Mouse (Mus musculus) heart, postnatal 36 days (tissue): ENCODE data around the gene Tbl1xr1. TPM values are rescaled to one million over a fixed set of nuclear protein-coding genes. Genes with fewer than 3 reads are reported as not detected.

ENCODE experiments used
- DNase-seq, 2 experiments: peaks; one replicate each; pipeline ENCODE4 v3.0.0; 2021 to 2022
- intact Hi-C: fragments of 180-260 bp; cut with DNase I; formaldehyde crosslinking; loops from one replicate; pipeline ENCODE4 v1.15.1; 2025
- total RNA-seq, 2 experiments: library from RNA; stranded (reverse); gene quantifications; 2 replicates each; pipeline ENCODE4 v1.2.3; 2021

The Tbl1xr1 gene
- total RNA-seq = 10 to 100 TPM; 74.4 to 80.5 TPM

- intact Hi-C loops = loop anchor here (1.0 to 10.0 kb wide), 13 partner anchors 90 to 1419 kb away; no protein-coding TSS in a partner anchor
- DNase-seq = peak; percentile 94 to 95
Observed at GRCm38 (mm10) chr3:22076561-22076935, at the start of gene Tbl1xr1. Gene Tbl1xr1, plus strand, starts transcription at chr3:22076652.

GRCm38 (mm10) chr3:22038004-22038403 lies 38.4 kb upstream of the Tbl1xr1 start:
- no peak for DNase-seq
- intact Hi-C loops = no loop called here

DNA sequence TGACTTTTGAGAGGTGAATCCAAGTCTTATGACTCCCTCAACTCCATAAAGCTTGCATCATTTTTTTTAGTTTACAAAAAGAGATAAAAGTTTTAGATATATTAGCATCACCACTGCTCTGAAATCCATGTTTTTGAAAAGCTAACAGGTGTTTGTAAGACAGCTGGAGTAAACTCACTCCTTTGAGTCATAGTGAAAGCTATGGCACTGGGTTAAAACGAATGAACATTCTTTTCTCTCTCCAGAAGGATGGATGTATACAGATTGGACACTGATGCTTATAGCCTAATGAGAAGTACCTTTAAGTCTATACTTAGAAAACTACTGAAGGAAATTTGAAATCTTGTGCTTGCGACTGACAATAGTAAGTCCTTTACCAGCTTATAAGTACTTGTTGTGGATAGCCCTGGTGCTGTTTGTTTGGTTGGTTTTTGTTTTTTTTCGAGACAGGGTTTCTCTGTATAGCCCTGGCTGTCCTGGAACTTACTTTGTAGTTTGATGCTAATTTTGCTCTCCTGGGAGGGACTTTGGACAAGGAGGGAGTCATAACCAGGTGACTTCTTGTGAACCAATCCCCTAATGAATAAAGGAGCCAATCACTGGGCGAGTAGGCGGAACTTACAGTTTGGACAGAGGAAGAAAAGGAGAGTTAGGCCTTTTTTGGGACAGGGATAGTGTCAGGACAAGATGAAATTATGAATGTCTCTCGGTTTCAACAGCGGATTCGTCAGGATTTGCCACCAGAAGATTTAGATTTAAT lies 37.2 kb upstream of the Tbl1xr1 start:
- intact Hi-C loops = no loop called here
- no peak for DNase-seq

- no peak for DNase-seq
- intact Hi-C loops = no loop called here
Observed at GRCm38 (mm10) chr3:22040627-22041026, 35.8 kb upstream of the Tbl1xr1 start.

- intact Hi-C loops = no loop called here
- DNase-seq = peak; percentile 36 to 39
Observed at GRCm38 (mm10) chr3:22047203-22047602, 29.2 kb upstream of the Tbl1xr1 start.

- intact Hi-C loops = no loop called here
Observed at GRCm38 (mm10) chr3:22056664-22057328, 19.7 kb upstream of the Tbl1xr1 start.

DNA sequence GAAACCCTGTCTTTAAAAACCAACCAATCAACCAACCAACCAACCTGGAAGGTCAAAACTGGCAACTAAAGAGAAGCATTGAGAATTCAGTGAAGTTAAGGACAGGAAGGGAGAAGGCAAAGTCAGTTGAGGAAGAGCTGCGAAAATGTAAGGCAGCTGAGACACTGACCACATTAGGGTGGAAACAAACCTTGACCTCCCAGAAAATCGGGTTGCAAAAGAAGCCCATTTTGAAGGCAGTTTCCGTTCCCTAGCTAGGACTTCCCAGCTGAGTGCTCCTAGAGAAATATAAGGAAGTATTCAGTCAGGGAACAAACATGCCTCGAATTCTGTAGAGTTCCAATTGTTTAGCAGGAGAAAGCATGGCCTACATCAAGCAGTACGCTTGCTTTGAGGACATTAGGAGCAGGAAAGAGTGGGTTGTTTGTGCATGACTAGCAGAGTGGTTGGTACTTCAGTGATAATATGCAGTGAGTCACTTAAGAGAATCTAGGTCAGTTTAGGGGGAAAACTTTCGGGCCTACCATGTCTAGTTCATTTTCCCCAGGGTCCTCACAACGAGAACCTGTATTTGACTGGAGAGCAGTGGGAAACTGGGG lies 18.1 kb upstream of the Tbl1xr1 start:
- intact Hi-C loops = no loop called here
- no peak for DNase-seq

More at GRCm38 (mm10) chr3:22056664-22057328, 19.7 kb upstream of the Tbl1xr1 start:
- DNase-seq = no peak

DNA sequence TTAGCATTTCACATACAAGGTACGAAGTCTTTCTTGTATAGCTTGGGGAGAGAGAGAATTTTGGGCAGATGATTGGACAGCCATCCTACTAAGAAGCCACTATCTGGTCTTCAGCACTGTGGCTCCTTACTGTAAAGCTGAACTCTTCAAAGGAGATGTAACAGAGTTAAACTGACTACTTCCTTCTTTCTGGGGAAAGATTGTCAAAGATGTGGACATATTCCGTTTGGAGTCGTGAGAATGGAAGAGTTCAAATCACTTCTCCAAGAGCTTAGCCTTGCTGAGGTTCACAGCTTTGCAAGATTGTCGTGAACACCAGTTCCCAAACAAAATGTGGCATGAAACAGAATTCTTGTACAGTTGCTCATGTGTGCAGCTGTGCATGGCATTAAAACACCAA lies 15.3 kb upstream of the Tbl1xr1 start:
- intact Hi-C loops = no loop called here
- DNase-seq = no peak

GRCm38 (mm10) chr3:22068621-22069020 lies 7.8 kb upstream of the Tbl1xr1 start:
- no peak for DNase-seq

DNA sequence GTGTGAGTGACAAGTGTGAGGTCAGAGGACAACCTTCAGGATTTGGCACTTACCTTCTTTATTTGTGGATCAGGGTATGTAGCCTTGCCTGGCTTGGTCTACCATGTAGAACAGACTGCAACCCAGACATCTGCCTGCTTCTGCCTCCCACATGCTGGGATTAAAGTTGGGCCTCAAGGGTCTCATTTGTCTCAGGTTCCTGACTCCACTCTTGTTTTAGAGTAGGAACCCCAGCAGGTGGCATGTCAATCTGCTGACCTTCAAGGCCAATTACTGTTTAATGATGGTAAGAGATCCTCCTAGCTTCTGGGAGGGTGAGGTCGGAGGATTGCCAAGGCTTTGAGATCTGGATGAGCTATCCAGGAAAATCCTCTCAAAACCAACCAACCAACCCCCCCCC lies 2.5 kb upstream of the Tbl1xr1 start:
- intact Hi-C loops = loop anchor here (5.0 to 10.0 kb wide), 2 partner anchors 67 to 509 kb away; no protein-coding TSS in a partner anchor
- DNase-seq = no peak

More at GRCm38 (mm10) chr3:22068621-22069020, 7.8 kb upstream of the Tbl1xr1 start:
- intact Hi-C loops = no loop called here

GRCm38 (mm10) chr3:22074591-22075294 lies 1.7 kb upstream of the Tbl1xr1 start:
- intact Hi-C loops = loop anchor here (5.0 to 10.0 kb wide), 11 partner anchors 67 to 1417 kb away; no protein-coding TSS in a partner anchor
- peak in 1 of 2 experiments; percentile 48 for DNase-seq

DNA sequence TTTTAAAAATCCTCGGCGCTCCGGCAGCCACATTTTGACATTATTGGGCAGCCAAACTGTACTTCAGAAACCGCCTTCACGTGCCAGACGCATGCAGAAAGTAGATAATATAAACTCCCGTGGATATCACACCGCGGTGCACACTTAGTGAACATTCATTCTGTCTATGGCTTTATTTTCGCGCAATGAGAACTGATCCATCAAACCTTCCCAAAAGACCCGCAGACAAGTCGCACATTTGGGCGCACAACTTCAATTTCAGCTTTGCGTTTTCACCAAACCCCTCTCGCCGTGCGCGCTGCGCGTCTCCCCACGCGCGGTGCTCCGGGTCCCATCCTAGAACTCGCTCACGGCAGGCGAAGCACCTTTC lies 950 bp upstream of the Tbl1xr1 start:
- no peak for DNase-seq
- intact Hi-C loops = loop anchor here (5.0 to 10.0 kb wide), 10 partner anchors 112 to 1418 kb away; no protein-coding TSS in a partner anchor

GRCm38 (mm10) chr3:22075887-22076560 lies 428 bp upstream of the Tbl1xr1 start:
- peak; percentile 85 to 88 for DNase-seq
- intact Hi-C loops = loop anchor here (1.0 to 10.0 kb wide), 13 partner anchors 89 to 1419 kb away; no protein-coding TSS in a partner anchor

DNA sequence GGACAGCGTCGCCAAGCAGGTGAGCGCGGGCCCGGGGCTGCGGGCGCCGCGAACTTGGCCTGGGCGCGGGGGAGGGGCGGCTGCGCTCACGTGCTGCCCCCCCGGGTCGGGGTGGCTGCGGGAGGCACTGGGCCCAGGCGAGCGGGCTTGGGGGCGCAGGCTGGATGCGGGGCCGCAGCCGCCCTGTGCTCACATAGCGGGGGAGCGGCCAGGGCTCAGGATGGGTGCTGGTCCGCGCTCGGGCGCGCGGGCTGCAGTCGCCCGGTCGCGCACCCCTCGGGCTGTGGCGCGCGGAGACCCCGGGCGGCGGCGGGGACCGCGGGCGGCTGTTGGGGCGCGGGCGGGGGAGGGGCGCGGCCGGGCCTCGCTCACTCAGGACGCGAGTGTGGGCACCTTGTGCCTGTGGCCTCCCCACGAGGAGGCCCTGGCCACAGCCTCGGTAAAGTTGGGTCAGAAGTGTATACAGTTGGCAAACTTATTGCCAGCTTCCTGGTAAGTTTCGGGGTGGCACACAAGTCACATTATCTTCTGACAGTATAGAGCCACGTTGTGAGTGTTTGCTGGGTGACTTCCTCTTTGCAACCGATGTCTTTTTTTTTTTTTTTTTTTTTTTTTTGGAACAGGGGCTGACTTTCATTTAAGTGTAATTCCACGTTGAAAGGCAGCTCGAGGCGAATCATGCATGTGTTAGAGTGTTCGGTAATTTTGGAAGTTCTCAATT lies 644 bp downstream of the Tbl1xr1 start:
- intact Hi-C loops = loop anchor here (1.0 to 10.0 kb wide), 14 partner anchors 65 to 1420 kb away; no protein-coding TSS in a partner anchor
- peak in 1 of 2 experiments; percentile 52 for DNase-seq

GRCm38 (mm10) chr3:22077657-22078475 lies 1.4 kb downstream of the Tbl1xr1 start:
- intact Hi-C loops = loop anchor here (1.0 to 10.0 kb wide), 13 partner anchors 64 to 1421 kb away; no protein-coding TSS in a partner anchor
- peak; percentile 30 to 38 for DNase-seq

- intact Hi-C loops = loop anchor here (5.0 to 10.0 kb wide), 10 partner anchors 109 to 1421 kb away; no protein-coding TSS in a partner anchor
- DNase-seq = no peak
Observed at GRCm38 (mm10) chr3:22078529-22078928, 2.1 kb downstream of the Tbl1xr1 start.

GRCm38 (mm10) chr3:22081869-22082268 lies 5.4 kb downstream of the Tbl1xr1 start:
- no peak for DNase-seq
- intact Hi-C loops = no loop called here

GRCm38 (mm10) chr3:22082823-22083222 lies 6.4 kb downstream of the Tbl1xr1 start:
- intact Hi-C loops = no loop called here
- DNase-seq = no peak
